Mouse (Mus musculus) C2C12 (cell line): ENCODE measurements around the gene Man2a2. TPM values are rescaled to one million over a fixed set of nuclear protein-coding genes. Genes with fewer than 3 reads are reported as not detected.

Experiments used
- H3K27me3 ChIP-seq: one replicate; pipeline ENCODE4 v1.6.1; 2011; ENCODE audit not compliant: control insufficient read depth, insufficient read depth, insufficient read length
- H3K36me3 ChIP-seq: one replicate; pipeline ENCODE4 v1.6.1; 2011; ENCODE audit not compliant: control insufficient read depth, insufficient read depth
- H3K4me3 ChIP-seq: one replicate; pipeline ENCODE4 v1.5.1; 2011; ENCODE audit warnings: mild to moderate bottlenecking, control low read depth; ENCODE audit not compliant: poor library complexity, insufficient read depth, severe bottlenecking
- H3K79me2 ChIP-seq: one replicate; pipeline ENCODE4 v1.6.1; 2011; ENCODE audit not compliant: control insufficient read depth, insufficient read depth
- H3K79me3 ChIP-seq: one replicate; pipeline ENCODE4 v1.6.1; 2011; ENCODE audit warnings: low read depth, control low read depth
- H3ac ChIP-seq: one replicate; pipeline ENCODE3; 2011; ENCODE audit warnings: low read depth; ENCODE audit not compliant: control insufficient read depth, insufficient read length
- CEBPB ChIP-seq: IDR thresholded peaks from one replicate; pipeline ENCODE4 v1.6.1; 2011; ENCODE audit warnings: low read depth, mild to moderate bottlenecking, control low read depth, moderate library complexity
- CTCF ChIP-seq: IDR thresholded peaks from one replicate; pipeline ENCODE4 v1.5.1; 2011; ENCODE audit not compliant: control insufficient read depth, insufficient read depth, insufficient read length
- FOSL1 ChIP-seq: IDR thresholded peaks from one replicate; pipeline ENCODE4 v1.8.0; 2011; ENCODE audit warnings: mild to moderate bottlenecking, low read length; ENCODE audit not compliant: poor library complexity, insufficient read depth, severe bottlenecking
- MAX ChIP-seq: IDR thresholded peaks from one replicate; pipeline ENCODE4 v1.6.1; 2011; ENCODE audit warnings: mild to moderate bottlenecking, control low read depth
- MYOD1 ChIP-seq: IDR thresholded peaks from one replicate; pipeline ENCODE4 v1.6.1; 2011; ENCODE audit warnings: low read depth; ENCODE audit not compliant: control insufficient read depth, insufficient read length
- MYOG ChIP-seq: IDR thresholded peaks from one replicate; pipeline ENCODE4 v1.6.1; 2011; ENCODE audit not compliant: control insufficient read depth, insufficient read length; ENCODE audit errors: extremely low read depth
- USF1 ChIP-seq: IDR thresholded peaks from one replicate; pipeline ENCODE4 v1.6.1; 2011; ENCODE audit warnings: low read depth, mild to moderate bottlenecking, control low read depth, moderate library complexity
- polyA plus RNA-seq: library from polyadenylated mRNA; unstranded; fragments of >200 nt; fragmentation: generic; extraction: Trizol; gene quantifications from one replicate; pipeline ENCODE4 v1.2.1, GENCODE M21; 2012; ENCODE audit warnings: missing spikeins

Gene Man2a2
- polyA plus RNA-seq, 1 experiment: 21.5 TPM

- no peak overlapping the region for H3ac ChIP-seq
- TF ChIP-seq USF1: no peak
- TF ChIP-seq MYOD1: no peak
- no peak for TF ChIP-seq MYOG
- TF ChIP-seq CEBPB: no peak
- TF ChIP-seq MAX: no peak
- TF ChIP-seq CTCF: no peak
- no peak for TF ChIP-seq FOSL1
- H3K4me3 ChIP-seq: no peak overlapping the region
- H3K36me3 ChIP-seq: no peaks in the 10 kb centered on the region
- H3K79me3 ChIP-seq: no peaks in the 10 kb centered on the region
- H3K27me3 ChIP-seq: no peaks in the 10 kb centered on the region
- no peaks in the 10 kb centered on the region for H3K79me2 ChIP-seq
These were observed 43.2 kb upstream of the Man2a2 start for GRCm38 (mm10) chr7:80414303-80414855.

- H3K79me2 ChIP-seq: no peaks in the 10 kb centered on the region
- H3K4me3 ChIP-seq: no peak overlapping the region
- TF ChIP-seq CTCF (no peak), FOSL1 (no peak), MYOD1 (no peak)
- no peaks in the 10 kb centered on the region for H3K27me3 ChIP-seq
- H3K36me3 ChIP-seq: no peaks in the 10 kb centered on the region
- no peaks in the 10 kb centered on the region for H3K79me3 ChIP-seq
- H3ac ChIP-seq: no peak overlapping the region
These were observed 42.5 kb upstream of the Man2a2 start for GRCm38 (mm10) chr7:80413512-80414302.

- Histone ChIP-seq H3K4me3 (no peak overlapping the region), H3K79me2 (no peaks in the 10 kb centered on the region), H3K36me3 (no peaks in the 10 kb centered on the region), H3K79me3 (no peaks in the 10 kb centered on the region), H3ac (no peak overlapping the region), H3K27me3 (no peaks in the 10 kb centered on the region)
- TF ChIP-seq CTCF (no peak), MYOD1 (no peak)
These were observed 41.6 kb upstream of the Man2a2 start for GRCm38 (mm10) chr7:80412781-80413180.

- Histone ChIP-seq H3ac (no peak overlapping the region), H3K79me3 (no peaks in the 10 kb centered on the region), H3K79me2 (no peaks in the 10 kb centered on the region), H3K36me3 (no peaks in the 10 kb centered on the region), H3K27me3 (no peaks in the 10 kb centered on the region), H3K4me3 (no peak overlapping the region)
- no peak for TF ChIP-seq MAX
- no peak for TF ChIP-seq FOSL1
- peak; percentile 53 for TF ChIP-seq USF1
These were observed 41.1 kb upstream of the Man2a2 start for GRCm38 (mm10) chr7:80412279-80412678.

GRCm38 (mm10) chr7:80410380-80410779 lies 39.2 kb upstream of the Man2a2 start:
- no peaks in the 10 kb centered on the region for H3K27me3 ChIP-seq
- no peaks in the 10 kb centered on the region for H3K36me3 ChIP-seq
- H3K4me3 ChIP-seq: no peak overlapping the region
- TF ChIP-seq CEBPB (no peak), MYOG (no peak), USF1 (no peak), CTCF (no peak), FOSL1 (no peak), MAX (no peak), MYOD1 (no peak)
- H3K79me2 ChIP-seq: no peaks in the 10 kb centered on the region
- H3K79me3 ChIP-seq: no peaks in the 10 kb centered on the region
- H3ac ChIP-seq: no peak overlapping the region

GRCm38 (mm10) chr7:80407712-80408111 lies 36.5 kb upstream of the Man2a2 start:
- H3K4me3 ChIP-seq: no peak overlapping the region
- no peaks in the 10 kb centered on the region for H3K79me3 ChIP-seq
- no peak overlapping the region for H3ac ChIP-seq
- H3K36me3 ChIP-seq: no peaks in the 10 kb centered on the region
- H3K27me3 ChIP-seq: no peaks in the 10 kb centered on the region
- TF ChIP-seq CTCF (no peak), MYOG (no peak)
- H3K79me2 ChIP-seq: peaks cover 6% of the 10 kb centered on the region
